Mouse (Mus musculus) neural tube, embryonic 15.5 days (tissue): ENCODE data around the gene Tor1aip2. TPM values are rescaled to one million over a fixed set of nuclear protein-coding genes. Genes with fewer than 3 reads are reported as not detected.

Source experiments
- ATAC-seq: fragments of 200-750 bp; cut with Nextera tagmentation; 2 replicates; pipeline ENCODE4 v1.8.0; 2017; ENCODE audit warnings: mild to moderate bottlenecking, moderate TSS enrichment, moderate library complexity; ENCODE audit not compliant: low FRiP score
- H3K27ac ChIP-seq: fragments of 300-500 bp; sonication (generic); replicated peaks from 2 replicates; pipeline ENCODE4 v1.5.1; 2015; ENCODE audit warnings: mild to moderate bottlenecking, inconsistent platforms
- H3K27me3 ChIP-seq: fragments of 300-500 bp; sonication (generic); replicated peaks from 2 replicates; pipeline ENCODE4 v1.6.1; 2015; ENCODE audit warnings: inconsistent platforms
- H3K36me3 ChIP-seq: fragments of 300-500 bp; sonication (generic); 2 replicates; pipeline ENCODE4 v1.6.1; 2015; ENCODE audit warnings: inconsistent platforms
- H3K4me1 ChIP-seq: fragments of 300-500 bp; sonication (generic); 2 replicates; pipeline ENCODE4 v1.6.1; 2015; ENCODE audit warnings: inconsistent platforms
- H3K4me2 ChIP-seq: fragments of 300-500 bp; sonication (generic); 2 replicates; pipeline ENCODE4 v1.6.1; 2015; ENCODE audit warnings: inconsistent platforms, mild to moderate bottlenecking, moderate library complexity
- H3K4me3 ChIP-seq: fragments of 300-500 bp; sonication (generic); replicated peaks from 2 replicates; pipeline ENCODE4 v1.5.1; 2015; ENCODE audit warnings: mild to moderate bottlenecking, inconsistent platforms
- H3K9ac ChIP-seq: fragments of 300-500 bp; sonication (generic); replicated peaks from 2 replicates; pipeline ENCODE4 v1.6.1; 2015; ENCODE audit warnings: mild to moderate bottlenecking, inconsistent platforms
- H3K9me3 ChIP-seq: fragments of 300-500 bp; sonication (generic); replicated peaks from 2 replicates; pipeline ENCODE4 v1.6.1; 2016; ENCODE audit warnings: inconsistent platforms
- WGBS: fragments of 180-500 bp; shearing (Covaris S2); methylation state at CpG from one replicate; pipeline ENCODE4 v1.1.7; 2015; ENCODE audit warnings: mixed read lengths; 5-methylcytosine and 5-hydroxymethylcytosine counted together
- polyA plus RNA-seq: library from polyadenylated mRNA; unstranded; fragments of >200 nt; fragmentation: Nextera tagmentation; extraction: Ambion mirVana; gene quantifications from 2 replicates; pipeline ENCODE4 v1.2.1, GENCODE M21; 2015

Gene Tor1aip2
- polyA plus RNA-seq, 1 experiment from 2014 or later = 60.0 TPM

GRCm38 (mm10) chr1:156112142-156112541, 76.9 kb downstream of the Tor1aip2 start:
- no peak for ATAC-seq
- peaks cover 12% of the 10 kb centered on the region for H3K4me1 ChIP-seq
- no peak overlapping the region for H3K4me3 ChIP-seq
- 49% methylated on average over 7 of the region's 7 CpGs for WGBS
- no peak overlapping the region for H3K4me2 ChIP-seq
- H3K36me3 ChIP-seq = no peaks in the 10 kb centered on the region
- no peaks in the 10 kb centered on the region; the same call in 1 of the 2 replicates for H3K27me3 ChIP-seq
- no peak overlapping the region for H3K27ac ChIP-seq
- H3K9me3 ChIP-seq = no peaks in the 10 kb centered on the region
- H3K9ac ChIP-seq = no peak overlapping the region

GRCm38 (mm10) chr1:156113884-156114499, 78.8 kb downstream of the Tor1aip2 start:
- Histone ChIP-seq H3K4me1 (peaks cover 4% of the 10 kb centered on the region), H3K4me3 (no peak overlapping the region), H3K4me2 (no peak overlapping the region), H3K27me3 (no peaks in the 10 kb centered on the region; the same call in 1 of the 2 replicates), H3K9me3 (no peaks in the 10 kb centered on the region), H3K27ac (no peak overlapping the region), H3K36me3 (no peaks in the 10 kb centered on the region), H3K9ac (no peak overlapping the region)
- 85% methylated on average over 8 of the region's 8 CpGs for WGBS
- ATAC-seq = no peak

GRCm38 (mm10) chr1:156116770-156117169, 81.6 kb downstream of the Tor1aip2 start:
- no peaks in the 10 kb centered on the region for H3K9me3 ChIP-seq
- no peak overlapping the region for H3K9ac ChIP-seq
- H3K27me3 ChIP-seq = no peaks in the 10 kb centered on the region; the same call in 1 of the 2 replicates
- 66% methylated on average over 3 of the region's 3 CpGs for WGBS
- H3K4me3 ChIP-seq = no peak overlapping the region
- no peak overlapping the region for H3K27ac ChIP-seq
- H3K4me1 ChIP-seq = 0 out of 2 replicates have a peak, but pooled peaks cover under 1% of the 10 kb centered on the region
- no peak for ATAC-seq
- no peaks in the 10 kb centered on the region for H3K36me3 ChIP-seq
- no peak overlapping the region for H3K4me2 ChIP-seq

Other genes starting within 250 kb of the Tor1aip2 start
- gene Qsox1, start 222.5 kb upstream of the Tor1aip2 start, polyA plus RNA-seq = 20.4 and 22.7 TPM in 2 replicates
- gene Cep350, start 62.1 kb upstream of the Tor1aip2 start, polyA plus RNA-seq = 9.1 and 10.1 TPM in 2 replicates
- gene Tor1aip1, start 1.1 kb downstream of the Tor1aip2 start, polyA plus RNA-seq = 20.4 and 22.6 TPM in 2 replicates
- 5.2 and 5.6 TPM in 2 replicates for gene Fam163a, start 169.6 kb downstream of the Tor1aip2 start, polyA plus RNA-seq